8 mouse cellular contexts compared by ENCODE assay signal in the genomic region with DNA sequence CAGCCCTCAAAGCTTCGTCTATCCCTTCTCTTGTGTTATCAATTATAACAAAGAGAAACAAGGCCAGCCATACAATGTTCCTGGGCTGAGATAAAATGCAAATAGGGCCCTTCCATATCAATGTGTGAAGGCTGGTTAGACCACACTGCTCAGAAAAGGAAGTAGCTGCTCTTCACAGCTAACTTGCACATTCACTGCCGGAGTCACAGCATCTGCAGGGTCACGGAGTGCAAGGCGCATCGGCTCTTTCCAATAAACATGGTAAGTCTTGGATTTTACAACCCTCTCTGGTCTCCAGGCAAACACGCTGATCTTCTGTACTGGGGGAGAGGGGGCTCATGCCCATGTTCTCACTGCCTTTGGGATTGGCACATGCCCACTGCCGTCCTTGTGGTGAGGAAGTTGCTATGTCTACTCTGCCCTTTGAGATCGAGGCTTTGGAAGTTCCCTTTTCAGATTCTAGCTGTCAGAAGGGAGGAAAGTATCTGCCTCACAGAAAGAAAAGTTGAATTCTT. TPM values are rescaled to one million over a fixed set of nuclear protein-coding genes. Genes with fewer than 3 reads are reported as not detected.
DNase-seq lines count a peak whose midpoint lies in the region; ATAC-seq and TF ChIP-seq lines count a peak whose summit lies in the region.

Gene Fyb (plus strand): TSS at position 201 of the 515 bp plus-strand sequence.

- no peaks in the 10 kb centered on the region for H3K27me3 ChIP-seq in heart, embryonic 10.5 days (ENCODE audit: insufficient read depth, poor library complexity, severe bottlenecking)
- no peaks in the 10 kb centered on the region for H3K27me3 ChIP-seq in MEL (ENCODE audit: control insufficient read depth in 1 of 2, insufficient read depth in 2 of 2, low read length in 2 of 2)
- no peaks in the 10 kb centered on the region for H3K27me3 ChIP-seq in hindbrain, embryonic 13.5 days

- 77% methylated on average over 8 of the region's 8 CpGs for WGBS in heart, embryonic 10.5 days
- WGBS in hindbrain, embryonic 13.5 days, result 83% methylated on average over 8 of the region's 8 CpGs

- ATAC-seq in granulocyte monocyte progenitor cell, adult 5-6 weeks (replicated peaks; ENCODE audit: poor library complexity, severe bottlenecking), result peak; percentile 85
- ATAC-seq in megakaryocyte, adult 5-6 weeks (ENCODE audit: poor library complexity, severe bottlenecking), result peak; percentile 82
- no peak for ATAC-seq in hindbrain, embryonic 13.5 days (ENCODE audit: low FRiP score)

- no peaks in the 10 kb centered on the region for H3K9me3 ChIP-seq in heart, embryonic 10.5 days
- H3K9me3 ChIP-seq in MEL (replicated peaks; ENCODE audit: insufficient read depth, low read length), result no peaks in the 10 kb centered on the region
- no peaks in the 10 kb centered on the region for H3K9me3 ChIP-seq in hindbrain, embryonic 13.5 days

- H3K27ac ChIP-seq in heart, embryonic 10.5 days, result no peak within 1 kb of the TSS
- peak within 1 kb of the TSS; percentile 84 for H3K27ac ChIP-seq in MEL (ENCODE audit: control insufficient read depth, low read depth, low read length)
- H3K27ac ChIP-seq in hindbrain, embryonic 13.5 days, result no peak within 1 kb of the TSS

- H3K4me1 ChIP-seq in heart, embryonic 10.5 days, result no peaks in the 10 kb centered on the region
- peaks cover 22 to 28% of the 10 kb centered on the region in 2 experiments for H3K4me1 ChIP-seq in MEL (ENCODE audit: control insufficient read depth in 1 of 2, insufficient read depth in 2 of 2, low read length in 2 of 2)
- H3K4me1 ChIP-seq in hindbrain, embryonic 13.5 days (replicated peaks), result no peaks in the 10 kb centered on the region

- no peak for TF ChIP-seq CTCF in MEL (IDR thresholded peaks at IDR 0.05 in 2 of 3, conservative IDR thresholded peaks at IDR 0.05 in 1 of 3; ENCODE audit: control insufficient read depth in 1 of 3, insufficient read depth in 1 of 3, low read depth in 2 of 3, low read length in 3 of 3, poor library complexity in 1 of 3, severe bottlenecking in 1 of 3)

- no peak within 1 kb of the TSS for H3K4me3 ChIP-seq in heart, embryonic 10.5 days
- peak within 1 kb of the TSS; percentile 46 to 54 for H3K4me3 ChIP-seq in MEL (ENCODE audit: control insufficient read depth in 1 of 2, insufficient read depth in 1 of 2, low read depth in 2 of 2, low read length in 2 of 2)
- H3K4me3 ChIP-seq in hindbrain, embryonic 13.5 days, result no peak within 1 kb of the TSS

- H3K9ac ChIP-seq in MEL (ENCODE audit: control insufficient read depth, low read depth, low read length, poor library complexity, severe bottlenecking), result peak within 1 kb of the TSS; percentile 54
- H3K9ac ChIP-seq in hindbrain, embryonic 13.5 days, result no peak within 1 kb of the TSS

- H3K79me2 ChIP-seq in MEL (ENCODE audit: control insufficient read depth, insufficient read depth, low read length, poor library complexity), result peaks cover 3% of the 10 kb centered on the region

- peak; percentile 46 to 79; a peak in 3 of 4 replicates for TF ChIP-seq POLR2A in MEL (IDR thresholded peaks at IDR 0.05; ENCODE audit: control insufficient read depth in 1 of 2, insufficient read depth in 1 of 2, low read depth in 1 of 2, low read length in 2 of 2, poor library complexity in 1 of 2)

- peak; percentile 84 for DNase-seq in heart, adult 11 months
- no peak for DNase-seq in heart, embryonic 10.5 days (ENCODE audit: low spot score)
- DNase-seq in MEL (ENCODE audit: low read depth, low spot score), result peak; percentile 93
- no peak for DNase-seq in embryo, embryonic 10 days (ENCODE audit: low spot score)
- no peak for DNase-seq in kidney, postnatal 14 days

- TF ChIP-seq EP300 in MEL (IDR thresholded peaks at IDR 0.05; ENCODE audit: low read depth in 1 of 2, low read length in 2 of 2), result peak; percentile 92 to 93

- no peaks in the 10 kb centered on the region for H3K36me3 ChIP-seq in heart, embryonic 10.5 days
- H3K36me3 ChIP-seq in MEL (ENCODE audit: control insufficient read depth in 1 of 2, insufficient read depth in 2 of 2, low read length in 2 of 2), result peaks cover 0 to 42% of the 10 kb centered on the region in 2 experiments; a peak in 2 of 4 replicates
- no peaks in the 10 kb centered on the region for H3K36me3 ChIP-seq in hindbrain, embryonic 13.5 days

- TF ChIP-seq RAD21 in MEL (IDR thresholded peaks at IDR 0.05; ENCODE audit: low read depth, low read length), result no peak

- H3K4me2 ChIP-seq in hindbrain, embryonic 13.5 days, result no peak within 1 kb of the TSS

TF ChIP-seq in MEL, 35 proteins besides CTCF, POLR2A, EP300 and RAD21:
- TF ChIP-seq TBP (IDR thresholded peaks at IDR 0.05; ENCODE audit: low read depth, low read length) (peak; percentile 81), TAL1 (IDR thresholded peaks at IDR 0.05; ENCODE audit: low read length) (peak; percentile 78), ETS1 (IDR thresholded peaks at IDR 0.05; ENCODE audit: low read depth, low read length) (peak; percentile 94), MXI1 (IDR thresholded peaks at IDR 0.05; ENCODE audit: low read depth, low read length) (peak; percentile 80), MAX (IDR thresholded peaks at IDR 0.05; ENCODE audit: low read length) (peak; percentile 84), MAZ (IDR thresholded peaks at IDR 0.05; ENCODE audit: low read depth, low read length) (no peak; the same call in 1 of the 2 replicates), KAT2A (conservative IDR thresholded peaks at IDR 0.05; ENCODE audit: low read depth, low read length) (0 out of 2 replicates have a peak, but pooled peaks have one; percentile 41), E2F4 (IDR thresholded peaks at IDR 0.05; ENCODE audit: borderline replicate concordance, low read depth, low read length) (no peak), ELF1 (IDR thresholded peaks at IDR 0.05; ENCODE audit: low read depth, low read length) (peak; percentile 63; the same call in 1 of the 2 replicates), USF1 (IDR thresholded peaks at IDR 0.05; ENCODE audit: low read depth, low read length) (0 out of 2 replicates have a peak, but pooled peaks have one; percentile 13), USF2 (IDR thresholded peaks at IDR 0.05; ENCODE audit: borderline replicate concordance in 1 of 2, insufficient read depth in 1 of 2, low read depth in 1 of 2, low read length in 2 of 2) (no peak), MYB (IDR thresholded peaks at IDR 0.05; ENCODE audit: low read depth, low read length) (peak; percentile 45; the same call in 1 of the 2 replicates), CHD2 (IDR thresholded peaks at IDR 0.05; ENCODE audit: low read length) (peak; percentile 42; the same call in 1 of the 2 replicates), SIN3A (IDR thresholded peaks at IDR 0.05; ENCODE audit: low read length) (peak; percentile 88), TCF12 (IDR thresholded peaks at IDR 0.05; ENCODE audit: low read depth, low read length) (peak; percentile 90), HCFC1 (IDR thresholded peaks at IDR 0.05; ENCODE audit: low read depth, low read length) (peak; percentile 76), NELFE (IDR thresholded peaks at IDR 0.05; ENCODE audit: low read depth, low read length) (peak; percentile 68), GATA1 (IDR thresholded peaks at IDR 0.05; ENCODE audit: low read depth, low read length) (peak; percentile 97), ZNF384 (IDR thresholded peaks at IDR 0.05; ENCODE audit: low read depth, low read length) (0 out of 2 replicates have a peak, but pooled peaks have one; percentile 24), ZMIZ1 (IDR thresholded peaks at IDR 0.05; ENCODE audit: low read depth, low read length) (peak; percentile 76; the same call in 1 of the 2 replicates), SMC3 (IDR thresholded peaks at IDR 0.05; ENCODE audit: low read depth, low read length) (no peak), POLR2AphosphoS5 (IDR thresholded peaks at IDR 0.05; ENCODE audit: borderline replicate concordance, low read depth, low read length) (no peak), BHLHE40 (IDR thresholded peaks at IDR 0.05; ENCODE audit: borderline replicate concordance, low read depth, low read length) (peak; percentile 56; the same call in 1 of the 2 replicates), MYC (IDR thresholded peaks at IDR 0.05; ENCODE audit: low read depth, low read length) (peak; percentile 84), RCOR1 (IDR thresholded peaks at IDR 0.05; ENCODE audit: low read depth, low read length) (peak; percentile 74)

RNA-seq across cellular contexts. Expression of gene Fyb, which starts in this region (rescaled TPM):
- polyA plus RNA-seq in heart, embryonic 10.5 days (2016; fragmentation: Nextera tagmentation; extraction: Ambion mirVana), result 2.1 and 4.7 TPM in 2 replicates
- 196 and 208 TPM in 2 replicates for total RNA-seq in MEL (2012; rRNA removed)
- polyA plus RNA-seq in MEL (2012; ENCODE audit: insufficient read depth in 1 of 2, insufficient read length in 2 of 2, low read depth in 1 of 2, low replicate concordance in 2 of 2, missing spikeins in 1 of 2), result 100 to 1,000 TPM in 1 of 2 experiments, not detected in 1; 175 TPM
- total RNA-seq in granulocyte monocyte progenitor cell, adult 5-6 weeks (2014; fragmentation: Nextera tagmentation), result 32.0 and 40.6 TPM in 2 replicates
- 10.8 and 22.6 TPM in 2 replicates for total RNA-seq in granulocyte monocyte progenitor cell, adult 5-6 weeks (2017)
- 319 and 334 TPM in 2 replicates for total RNA-seq in megakaryocyte, adult 5-6 weeks (2015)
- 128 and 161 TPM in 2 replicates for total RNA-seq in megakaryocyte, adult 5-6 weeks (2017)
- polyA plus RNA-seq in hindbrain, embryonic 13.5 days (2015; fragmentation: Nextera tagmentation; extraction: Ambion mirVana), result 3.7 and 4.7 TPM in 2 replicates

Comparison
In these comparisons a context has a peak if more than half of its experiments do, and no peak if none do; other contexts are left out.
1. DNase-seq: peak in heart, adult 11 months (single experiment) and MEL (single experiment); none in heart, embryonic 10.5 days (single experiment), embryo, embryonic 10 days (single experiment) and kidney, postnatal 14 days (single experiment).
2. H3K4me3 ChIP-seq: peak in MEL (2 of 2); none in heart, embryonic 10.5 days (single experiment) and hindbrain, embryonic 13.5 days (single experiment).